Mouse (Mus musculus) C2C12 (cell line): ENCODE measurements at regions not wholly inside any gene's neighbourhood (a gene's known extent, or its start where the extent isn't known, plus 50 kb on each side); places are given as distances from the start of the nearest gene placed in this dataset.

Experiments
- H3K27me3 ChIP-seq: one replicate; pipeline ENCODE4 v1.6.1; 2011; ENCODE audit not compliant: control insufficient read depth, insufficient read depth, insufficient read length
- H3K36me3 ChIP-seq: one replicate; pipeline ENCODE4 v1.6.1; 2011; ENCODE audit not compliant: control insufficient read depth, insufficient read depth
- H3K4me3 ChIP-seq: one replicate; pipeline ENCODE4 v1.5.1; 2011; ENCODE audit warnings: mild to moderate bottlenecking, control low read depth; ENCODE audit not compliant: poor library complexity, insufficient read depth, severe bottlenecking
- H3K79me2 ChIP-seq: one replicate; pipeline ENCODE4 v1.6.1; 2011; ENCODE audit not compliant: control insufficient read depth, insufficient read depth
- H3K79me3 ChIP-seq: one replicate; pipeline ENCODE4 v1.6.1; 2011; ENCODE audit warnings: low read depth, control low read depth
- H3ac ChIP-seq: one replicate; pipeline ENCODE3; 2011; ENCODE audit warnings: low read depth; ENCODE audit not compliant: control insufficient read depth, insufficient read length
- CEBPB ChIP-seq: IDR thresholded peaks from one replicate; pipeline ENCODE4 v1.6.1; 2011; ENCODE audit warnings: low read depth, mild to moderate bottlenecking, control low read depth, moderate library complexity
- CTCF ChIP-seq: IDR thresholded peaks from one replicate; pipeline ENCODE4 v1.5.1; 2011; ENCODE audit not compliant: control insufficient read depth, insufficient read depth, insufficient read length
- FOSL1 ChIP-seq: IDR thresholded peaks from one replicate; pipeline ENCODE4 v1.8.0; 2011; ENCODE audit warnings: mild to moderate bottlenecking, low read length; ENCODE audit not compliant: poor library complexity, insufficient read depth, severe bottlenecking
- MAX ChIP-seq: IDR thresholded peaks from one replicate; pipeline ENCODE4 v1.6.1; 2011; ENCODE audit warnings: mild to moderate bottlenecking, control low read depth
- MYOD1 ChIP-seq: IDR thresholded peaks from one replicate; pipeline ENCODE4 v1.6.1; 2011; ENCODE audit warnings: low read depth; ENCODE audit not compliant: control insufficient read depth, insufficient read length
- MYOG ChIP-seq: IDR thresholded peaks from one replicate; pipeline ENCODE4 v1.6.1; 2011; ENCODE audit not compliant: control insufficient read depth, insufficient read length; ENCODE audit errors: extremely low read depth
- USF1 ChIP-seq: IDR thresholded peaks from one replicate; pipeline ENCODE4 v1.6.1; 2011; ENCODE audit warnings: low read depth, mild to moderate bottlenecking, control low read depth, moderate library complexity

DNA sequence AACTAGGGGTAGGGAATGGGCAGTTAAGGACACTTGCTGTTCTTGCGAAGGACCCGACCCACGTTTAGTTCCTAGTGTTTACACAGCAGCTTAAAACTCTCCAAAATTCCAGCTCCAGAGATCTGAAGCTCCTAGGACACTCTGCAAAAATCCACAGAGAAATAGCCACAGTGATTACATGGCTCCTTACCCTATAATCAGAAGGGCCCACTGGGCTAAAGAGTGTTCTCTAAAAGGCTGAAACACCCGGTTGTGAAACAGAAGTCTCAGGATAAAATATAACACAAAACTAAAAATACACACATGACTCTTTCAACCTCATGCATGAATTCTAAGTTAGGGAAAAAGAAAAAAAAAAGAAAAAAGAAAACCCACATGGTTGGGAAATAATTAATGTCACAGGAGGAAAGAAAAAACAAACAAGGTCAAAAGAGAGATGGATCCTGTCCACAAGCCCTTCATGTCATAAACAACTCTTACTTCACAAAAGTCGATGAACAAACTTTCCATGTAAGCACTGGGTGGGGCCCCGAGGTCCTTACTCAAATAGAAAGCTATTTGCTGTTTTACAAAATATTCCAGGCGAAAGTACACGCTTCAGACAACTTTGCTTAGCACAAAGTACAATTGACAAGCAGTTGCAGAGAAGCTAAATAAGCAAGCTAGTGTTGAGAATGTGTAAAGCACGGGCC, 583.7 kb downstream of the Ebf1 start:
- no peak for TF ChIP-seq MYOD1
- TF ChIP-seq FOSL1, result no peak
- no peak for TF ChIP-seq CEBPB
- no peak for TF ChIP-seq MAX
- Histone ChIP-seq H3K79me3 (no peaks in the 10 kb centered on the region), H3K36me3 (no peaks in the 10 kb centered on the region), H3K4me3 (no peak overlapping the region), H3K27me3 (no peaks in the 10 kb centered on the region), H3ac (no peak overlapping the region), H3K79me2 (no peaks in the 10 kb centered on the region)

- Histone ChIP-seq H3K79me3 (no peaks in the 10 kb centered on the region), H3ac (no peak overlapping the region), H3K27me3 (no peaks in the 10 kb centered on the region), H3K36me3 (no peaks in the 10 kb centered on the region), H3K79me2 (no peaks in the 10 kb centered on the region), H3K4me3 (no peak overlapping the region)
- no peak for TF ChIP-seq CEBPB
- no peak for TF ChIP-seq MAX
- no peak for TF ChIP-seq FOSL1
- no peak for TF ChIP-seq MYOG
- no peak for TF ChIP-seq CTCF
- TF ChIP-seq USF1, result no peak
- TF ChIP-seq MYOD1, result no peak
These were observed 586.3 kb downstream of the Ebf1 start for GRCm38 (mm10) chr11:45203446-45203845.

DNA sequence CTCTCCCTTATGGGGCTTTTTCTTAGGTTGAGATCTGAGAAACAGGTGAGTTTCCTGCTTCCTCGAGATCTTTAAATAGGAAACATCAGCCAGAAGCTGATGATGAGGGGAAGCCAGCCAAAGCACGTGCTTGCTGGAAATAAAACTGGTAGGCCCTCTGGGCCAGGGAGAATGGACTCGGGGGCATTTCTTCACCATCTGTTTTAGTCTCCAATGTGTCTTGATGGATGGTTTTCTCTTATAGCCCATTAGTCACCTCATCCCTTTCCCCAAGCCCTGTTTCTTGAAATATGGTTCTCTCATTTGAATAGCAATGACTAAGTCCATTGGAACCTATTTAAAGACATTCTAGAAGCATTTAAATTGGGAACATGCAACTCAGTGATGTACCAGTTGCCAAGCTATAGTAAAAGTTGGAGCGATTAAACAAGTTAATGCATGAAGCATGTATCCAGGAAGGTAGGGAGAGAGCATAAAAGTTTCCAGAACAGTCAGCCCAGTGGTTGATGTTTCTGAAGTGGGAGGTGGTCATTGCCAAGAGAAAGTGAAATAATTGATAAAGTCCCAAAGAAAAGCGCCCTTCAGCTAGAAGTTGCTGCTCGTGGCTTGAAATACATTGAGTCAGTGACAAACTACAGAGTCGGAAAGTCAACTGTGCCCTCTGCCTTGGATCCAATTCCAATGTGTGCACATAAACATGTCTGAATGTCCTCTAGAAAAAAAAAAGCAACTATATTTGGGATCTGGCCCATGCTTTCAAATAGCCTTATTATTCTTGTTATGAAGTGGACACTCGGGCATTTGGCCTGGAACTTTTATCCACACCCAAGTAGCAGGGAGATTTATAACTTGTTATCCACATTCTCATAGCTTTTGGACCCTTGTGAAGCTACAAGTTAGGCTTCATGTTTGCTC, 589.8 kb downstream of the Ebf1 start:
- Histone ChIP-seq H3K36me3 (no peaks in the 10 kb centered on the region), H3K79me3 (no peaks in the 10 kb centered on the region), H3K27me3 (no peaks in the 10 kb centered on the region), H3K4me3 (no peak overlapping the region), H3K79me2 (no peaks in the 10 kb centered on the region), H3ac (no peak overlapping the region)
- TF ChIP-seq CEBPB, result no peak
- TF ChIP-seq CTCF, result no peak
- TF ChIP-seq MYOG, result no peak
- no peak for TF ChIP-seq MAX
- no peak for TF ChIP-seq USF1
- no peak for TF ChIP-seq FOSL1
- TF ChIP-seq MYOD1, result no peak

GRCm38 (mm10) chr11:45214096-45214495, 597.0 kb downstream of the Ebf1 start:
- Histone ChIP-seq H3K79me3 (no peaks in the 10 kb centered on the region), H3K36me3 (no peaks in the 10 kb centered on the region), H3K27me3 (no peaks in the 10 kb centered on the region), H3K79me2 (no peaks in the 10 kb centered on the region), H3ac (no peak overlapping the region), H3K4me3 (no peak overlapping the region)
- TF ChIP-seq CEBPB, result no peak
- TF ChIP-seq MYOG, result no peak
- no peak for TF ChIP-seq FOSL1
- TF ChIP-seq MYOD1, result no peak
- no peak for TF ChIP-seq USF1
- no peak for TF ChIP-seq MAX

DNA sequence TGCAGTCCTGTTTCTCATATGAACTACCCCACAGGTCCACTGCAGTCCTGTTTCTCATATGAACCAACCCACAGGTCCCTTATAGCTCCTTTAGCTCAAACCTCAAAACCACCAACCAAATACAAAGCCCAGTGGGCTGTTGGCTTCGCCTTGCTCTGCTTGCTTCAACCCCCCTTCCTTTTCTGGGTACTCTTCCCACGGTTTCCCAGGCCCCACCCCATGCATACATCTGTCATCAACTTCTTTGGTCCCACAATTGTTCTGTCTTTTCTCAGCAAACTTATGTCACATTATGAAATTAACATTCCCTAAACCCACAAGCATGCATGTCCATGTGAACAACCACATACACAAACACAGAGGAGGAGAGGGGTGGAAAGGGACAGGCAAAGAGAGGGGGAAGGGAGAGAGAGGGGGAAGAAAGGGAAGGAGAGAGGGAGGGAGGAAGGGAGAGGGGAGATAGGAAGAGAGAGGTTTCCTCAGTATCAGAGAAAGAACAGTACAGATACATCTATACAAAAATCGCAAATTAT, 599.9 kb downstream of the Ebf1 start:
- no peak overlapping the region for H3ac ChIP-seq
- H3K4me3 ChIP-seq, result no peak overlapping the region
- H3K36me3 ChIP-seq, result no peaks in the 10 kb centered on the region
- no peaks in the 10 kb centered on the region for H3K27me3 ChIP-seq
- no peaks in the 10 kb centered on the region for H3K79me2 ChIP-seq
- no peaks in the 10 kb centered on the region for H3K79me3 ChIP-seq
- TF ChIP-seq MYOD1 (no peak), FOSL1 (no peak)
